9 mouse cellular contexts compared by ENCODE assay signal in the genomic region with DNA sequence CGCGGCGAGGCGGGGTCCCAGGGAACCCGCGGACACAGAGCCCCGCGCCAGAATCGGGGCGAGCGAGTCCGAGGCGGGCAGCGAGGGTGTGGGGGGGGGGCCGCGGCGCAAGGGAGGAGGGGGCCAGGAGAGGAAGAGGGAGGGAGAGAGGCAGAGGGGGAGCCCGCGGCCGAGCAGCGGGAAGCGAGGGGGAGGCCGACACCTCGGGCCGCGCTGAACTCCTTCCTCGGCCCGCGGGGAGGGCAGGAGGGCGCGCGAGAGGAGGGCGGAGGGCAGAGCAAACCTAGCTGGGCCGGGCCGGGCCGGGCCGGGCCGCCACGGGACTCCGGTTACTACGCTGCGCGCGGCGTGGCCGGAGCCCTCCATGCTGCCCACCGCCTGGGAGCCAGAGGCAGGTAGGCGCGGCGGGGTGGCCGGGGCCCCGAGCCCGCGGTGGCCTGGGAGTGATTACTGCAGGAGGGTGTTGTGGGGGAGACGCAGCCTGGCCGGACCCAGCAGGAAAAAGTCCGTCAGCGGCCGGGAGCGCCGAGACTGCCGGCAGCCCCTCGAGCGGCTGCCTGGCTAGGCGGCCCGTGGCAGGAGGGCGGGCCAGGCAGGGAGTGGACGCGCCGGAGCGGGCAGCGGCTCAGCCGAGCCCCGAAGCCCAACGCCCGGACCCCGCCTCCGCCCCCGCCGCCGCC. TPM values are rescaled to one million over a fixed set of nuclear protein-coding genes. Genes with fewer than 3 reads are reported as not detected.
DNase-seq lines count a peak whose midpoint lies in the region; ATAC-seq lines count a peak whose summit lies in the region.
"Had no signal": no experiment of that assay in that cellular context is flagged by ENCODE, and none has a peak within 500 bp of the region (broad histone marks: within the 10 kb centered on the region; RNA-seq: fewer than 3 reads in every experiment).

No protein-coding gene starts in this region.

- ATAC-seq in forebrain, embryonic 16.5 days = peak; percentile 34; the same call in 1 of the 2 replicates
- ATAC-seq in midbrain, embryonic 11.5 days (ENCODE audit: low FRiP score) = peak; percentile 42

- no peaks in the 10 kb centered on the region for H3K36me3 ChIP-seq in forebrain, embryonic 16.5 days (ENCODE audit: control insufficient read depth, insufficient read depth)
- no peaks in the 10 kb centered on the region for H3K36me3 ChIP-seq in midbrain, embryonic 11.5 days (ENCODE audit: control insufficient read depth, insufficient read depth, low read length)

- H3K27me3 ChIP-seq in forebrain, embryonic 16.5 days (replicated peaks; ENCODE audit: control insufficient read depth, insufficient read depth, low read length) = peaks cover 20% of the 10 kb centered on the region
- peaks cover 48% of the 10 kb centered on the region for H3K27me3 ChIP-seq in midbrain, embryonic 11.5 days (ENCODE audit: control insufficient read depth, insufficient read depth, low read length)

- WGBS in forebrain, embryonic 16.5 days = under 1% methylated on average over 39 of the region's 81 CpGs
- under 1% methylated on average over 58 of the region's 81 CpGs for WGBS in midbrain, embryonic 11.5 days

- peak overlapping the region; percentile 96 for H3K4me2 ChIP-seq in forebrain, embryonic 16.5 days (ENCODE audit: low read length)
- peak overlapping the region; percentile 98 for H3K4me2 ChIP-seq in midbrain, embryonic 11.5 days

- no peak overlapping the region for H3K27ac ChIP-seq in forebrain, embryonic 16.5 days (ENCODE audit: low read length)
- no peak overlapping the region for H3K27ac ChIP-seq in midbrain, embryonic 11.5 days (ENCODE audit: low read depth, low read length)

- H3K9ac ChIP-seq in forebrain, embryonic 16.5 days (replicated peaks; ENCODE audit: low read depth, low read length) = peak overlapping the region; percentile 30
- peak overlapping the region; percentile 70 for H3K9ac ChIP-seq in midbrain, embryonic 11.5 days (ENCODE audit: low read length)

- no peaks in the 10 kb centered on the region for H3K9me3 ChIP-seq in forebrain, embryonic 16.5 days (ENCODE audit: control insufficient read depth, low read length)
- no peaks in the 10 kb centered on the region for H3K9me3 ChIP-seq in midbrain, embryonic 11.5 days (ENCODE audit: control insufficient read depth, low read length)

- peak; percentile 64 for DNase-seq in adrenal gland, adult 2 months
- DNase-seq in adrenal gland, postnatal 4 days (ENCODE audit: low spot score in 2 of 2) = no peak
- DNase-seq in Muller cell, postnatal 12 days (ENCODE audit: inconsistent ontology term) = peak; percentile 70
- DNase-seq in kidney, postnatal 10 days = peak; percentile 71
- DNase-seq in midbrain, embryonic 11.5 days (ENCODE audit: low spot score, missing footprints) = no peak
- no peak for DNase-seq in cerebellum, adult 9-10 months
- no peak for DNase-seq in urinary bladder, postnatal 36 days (ENCODE audit: low spot score in 2 of 2)

- peak overlapping the region; percentile 54 for H3K4me3 ChIP-seq in forebrain, embryonic 16.5 days (replicated peaks; ENCODE audit: low read length)
- H3K4me3 ChIP-seq in midbrain, embryonic 11.5 days (ENCODE audit: low read depth, low read length) = peak overlapping the region; percentile 58

- H3K4me1 ChIP-seq in forebrain, embryonic 16.5 days (replicated peaks; ENCODE audit: control insufficient read depth, insufficient read depth, low read length) = peaks cover 20% of the 10 kb centered on the region
- H3K4me1 ChIP-seq in midbrain, embryonic 11.5 days (ENCODE audit: control insufficient read depth, insufficient read depth, low read length) = peaks cover 25% of the 10 kb centered on the region

RNA-seq across cellular contexts. Expression of gene AC109138.7, which starts 0.8 kb away (rescaled TPM):
- not detected for total RNA-seq in adrenal gland, adult 2 months (2021)
- not detected in 2 replicates for polyA plus RNA-seq in adrenal gland, adult 2 months (2012; rRNA removed)
- total RNA-seq in adrenal gland, postnatal 4 days (2021) = not detected
- not detected in 2 replicates for polyA plus RNA-seq in forebrain, embryonic 16.5 days (2015; fragmentation: Nextera tagmentation; extraction: Ambion mirVana)
- not detected in 2 replicates for polyA plus RNA-seq in midbrain, embryonic 11.5 days (2014; fragmentation: Nextera tagmentation; extraction: Ambion mirVana)
- polyA plus RNA-seq: large intestine, adult 2 months had no signal

RNA-seq across cellular contexts. Expression of gene Clcf1, which starts 0.9 kb away (rescaled TPM):
- 1 to 10 TPM; 5.5 to 9.0 TPM for total RNA-seq in adrenal gland, adult 2 months (2021)
- polyA plus RNA-seq in adrenal gland, adult 2 months (2012; rRNA removed) = 16.3 and 19.3 TPM in 2 replicates
- total RNA-seq in adrenal gland, postnatal 4 days (2021) = 10 to 100 TPM; 10.0 to 10.7 TPM
- 0.40 and 0.49 TPM in 2 replicates for polyA plus RNA-seq in forebrain, embryonic 16.5 days (2015; fragmentation: Nextera tagmentation; extraction: Ambion mirVana)
- 0.31 and 0.32 TPM in 2 replicates for polyA plus RNA-seq in midbrain, embryonic 11.5 days (2014; fragmentation: Nextera tagmentation; extraction: Ambion mirVana)

RNA-seq across cellular contexts. Expression of gene Rad9a, which starts 13.4 kb away (rescaled TPM):
- 10 to 100 TPM in 1 of 2 experiments, 1 to 10 TPM in 1; 6.9 to 12.3 TPM for total RNA-seq in adrenal gland, adult 2 months (2021)
- polyA plus RNA-seq in adrenal gland, adult 2 months (2012; rRNA removed) = 16.4 and 17.2 TPM in 2 replicates
- 10 to 100 TPM; 14.7 to 16.2 TPM for total RNA-seq in adrenal gland, postnatal 4 days (2021)
- polyA plus RNA-seq in forebrain, embryonic 16.5 days (2015; fragmentation: Nextera tagmentation; extraction: Ambion mirVana) = 22.6 and 26.1 TPM in 2 replicates
- polyA plus RNA-seq in midbrain, embryonic 11.5 days (2014; fragmentation: Nextera tagmentation; extraction: Ambion mirVana) = 42.4 and 43.5 TPM in 2 replicates

RNA-seq across cellular contexts. Expression of gene Pold4, which starts 16.8 kb away (rescaled TPM):
- 10 to 100 TPM; 41.9 to 52.3 TPM for total RNA-seq in adrenal gland, adult 2 months (2021)
- polyA plus RNA-seq in adrenal gland, adult 2 months (2012; rRNA removed) = 112 and 146 TPM in 2 replicates
- total RNA-seq in adrenal gland, postnatal 4 days (2021) = 10 to 100 TPM; 32.7 to 34.3 TPM
- polyA plus RNA-seq in forebrain, embryonic 16.5 days (2015; fragmentation: Nextera tagmentation; extraction: Ambion mirVana) = 19.6 and 21.9 TPM in 2 replicates
- polyA plus RNA-seq in midbrain, embryonic 11.5 days (2014; fragmentation: Nextera tagmentation; extraction: Ambion mirVana) = 12.2 and 12.6 TPM in 2 replicates

RNA-seq across cellular contexts. Expression of gene Ppp1ca, which starts 23.0 kb away (rescaled TPM):
- total RNA-seq in adrenal gland, adult 2 months (2021) = 100 to 1,000 TPM; 342 to 392 TPM
- 443 and 514 TPM in 2 replicates for polyA plus RNA-seq in adrenal gland, adult 2 months (2012; rRNA removed)
- 100 to 1,000 TPM; 464 to 467 TPM for total RNA-seq in adrenal gland, postnatal 4 days (2021)
- 551 and 574 TPM in 2 replicates for polyA plus RNA-seq in forebrain, embryonic 16.5 days (2015; fragmentation: Nextera tagmentation; extraction: Ambion mirVana)
- 874 and 929 TPM in 2 replicates for polyA plus RNA-seq in midbrain, embryonic 11.5 days (2014; fragmentation: Nextera tagmentation; extraction: Ambion mirVana)

Comparison
In these comparisons a context has a peak if more than half of its experiments do, and no peak if none do; other contexts are left out.
1. DNase-seq: peak in adrenal gland, adult 2 months (single experiment), Muller cell, postnatal 12 days (single experiment) and kidney, postnatal 10 days (single experiment); none in adrenal gland, postnatal 4 days (0 of 2), midbrain, embryonic 11.5 days (single experiment), cerebellum, adult 9-10 months (single experiment) and urinary bladder, postnatal 36 days (0 of 2).
2. RNA of gene Clcf1, which starts 0.9 kb away (polyA plus RNA-seq): 16.3 to 19.3 TPM in adrenal gland, adult 2 months; 0.40 to 0.49 TPM in forebrain, embryonic 16.5 days and 0.31 to 0.32 TPM in midbrain, embryonic 11.5 days; every median in the first group is over 10 times any median in the second.